Mouse (Mus musculus): Measurements from ENCODE around the gene Sgsh. TPM values are rescaled to one million over a fixed set of nuclear protein-coding genes. Genes with fewer than 3 reads are reported as not detected.

The Sgsh gene
- 14.5 and 22.4 TPM in 2 replicates for total RNA-seq (2014; fragmentation: Nextera tagmentation)
- total RNA-seq (2017), result 13.2 and 17.8 TPM in 2 replicates
- polyA plus RNA-seq (2012), result 26.5 and 26.6 TPM in 2 replicates

DNA sequence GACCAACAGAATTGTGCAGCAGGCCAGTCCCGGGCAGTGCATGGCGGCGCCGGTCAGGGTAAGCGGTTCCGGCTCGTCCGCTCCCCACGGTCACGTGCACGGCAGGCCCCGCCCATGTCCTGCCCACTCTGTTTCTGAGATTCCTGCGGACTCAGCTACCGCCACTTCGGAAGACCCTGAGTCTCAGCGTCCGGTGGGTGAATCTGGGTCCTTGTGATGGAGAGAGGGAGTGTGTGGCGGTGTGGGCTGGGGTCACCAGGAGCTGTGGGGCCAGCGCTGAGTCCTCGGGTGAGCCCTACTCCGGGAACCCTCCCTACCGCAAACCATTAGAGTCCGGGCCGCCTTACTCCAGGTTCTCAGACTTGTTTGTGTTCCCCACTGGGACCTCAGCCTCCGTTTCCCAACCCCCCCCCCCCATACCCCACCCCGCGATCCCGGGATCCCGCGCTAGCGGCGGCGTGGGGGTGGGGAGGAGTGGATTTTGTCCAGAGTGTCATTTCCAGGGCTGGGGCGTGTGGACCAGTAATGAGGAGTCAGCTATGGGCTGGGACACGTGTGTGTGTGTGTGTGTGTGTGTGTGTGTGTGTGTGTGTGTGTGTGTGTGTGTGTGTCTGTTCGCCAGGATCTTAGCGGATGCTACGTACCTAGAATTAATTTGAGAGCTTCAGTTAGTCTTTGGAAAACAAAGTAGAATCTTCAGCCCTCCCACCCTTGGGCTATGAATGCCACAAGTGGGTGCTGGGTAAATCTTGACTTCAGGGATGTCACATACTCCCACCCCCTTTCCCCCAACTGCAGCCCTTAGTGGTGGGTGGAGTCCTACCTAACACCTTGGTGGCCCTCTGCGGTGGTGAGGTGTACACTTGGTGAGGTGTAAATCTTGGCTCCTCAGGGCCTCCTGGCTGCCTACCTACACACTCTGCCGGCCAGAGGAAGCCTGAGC, at the start of gene Sgsh, which contains the start of gene Slc26a11:
TSS of gene Sgsh (minus strand) at position 94 of the 943 bp plus-strand sequence.
TSS of gene Slc26a11 (plus strand) at position 115 of the 943 bp plus-strand sequence.
- no peaks in the 10 kb centered on the region for H3K9me3 ChIP-seq (replicated peaks)
- H3K36me3 ChIP-seq (replicated peaks), result peaks cover 48% of the 10 kb centered on the region
- H3K4me3 ChIP-seq (ENCODE audit: low read depth, low read length), result peak within 1 kb of the TSS; percentile 96
- DNase-seq (ENCODE audit: low spot score), result peak; percentile 81
- peaks cover 49% of the 10 kb centered on the region for H3K4me1 ChIP-seq (ENCODE audit: insufficient read depth, low read depth, low read length)
- no peak for TF ChIP-seq CTCF (IDR thresholded peaks at IDR 0.05; ENCODE audit: low read depth, low read length)
- TF ChIP-seq TAL1 (conservative IDR thresholded peaks at IDR 0.05; ENCODE audit: low read depth, low read length), result no peak
- TF ChIP-seq POLR2AphosphoS5 (IDR thresholded peaks at IDR 0.05; ENCODE audit: insufficient replicate concordance, low read depth, low read length), result no peak
- TF ChIP-seq GATA1 (IDR thresholded peaks at IDR 0.05; ENCODE audit: borderline replicate concordance, low read length), result no peak
- TF ChIP-seq GATA2 (IDR thresholded peaks at IDR 0.05; ENCODE audit: borderline replicate concordance, low read depth, low read length), result no peak
- peaks cover 17% of the 10 kb centered on the region for H3K27me3 ChIP-seq (ENCODE audit: insufficient read depth, low read length)
- peak; percentile 59 for ATAC-seq (ENCODE audit: extremely low read depth, insufficient number of reproducible peaks, low FRiP score, poor library complexity, severe bottlenecking)

DNA sequence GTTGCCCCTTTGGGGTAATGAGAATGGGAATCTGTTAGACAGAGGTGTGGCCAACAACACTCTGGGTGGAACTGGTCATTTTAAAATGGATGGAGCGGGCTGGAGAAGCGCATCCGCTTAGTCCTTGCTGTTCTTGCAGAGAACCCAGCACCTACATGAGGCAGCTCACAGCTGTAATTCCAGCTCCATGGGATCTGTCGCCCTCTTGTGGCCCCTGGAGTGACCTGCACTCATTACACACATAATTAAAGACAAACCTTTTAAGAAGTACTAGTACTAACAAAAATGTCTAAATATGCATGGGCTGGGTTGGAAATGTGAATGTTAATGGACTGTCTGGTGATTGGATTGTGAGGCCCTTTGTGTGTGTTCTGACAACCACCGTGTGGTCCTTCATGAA, 49.3 kb upstream of the Sgsh start:
- TF ChIP-seq CTCF (IDR thresholded peaks at IDR 0.05; ENCODE audit: low read depth, low read length), result peak; percentile 72
- TF ChIP-seq GATA1 (IDR thresholded peaks at IDR 0.05; ENCODE audit: borderline replicate concordance, low read length), result no peak
- TF ChIP-seq TAL1 (conservative IDR thresholded peaks at IDR 0.05; ENCODE audit: low read depth, low read length), result no peak
- TF ChIP-seq POLR2AphosphoS5 (IDR thresholded peaks at IDR 0.05; ENCODE audit: insufficient replicate concordance, low read depth, low read length), result no peak
- TF ChIP-seq GATA2 (IDR thresholded peaks at IDR 0.05; ENCODE audit: borderline replicate concordance, low read depth, low read length), result no peak
- Histone ChIP-seq H3K4me1 (ENCODE audit: insufficient read depth, low read depth, low read length) (no peaks in the 10 kb centered on the region; the same call in 1 of the 2 replicates), H3K36me3 (replicated peaks) (peaks cover 77% of the 10 kb centered on the region), H3K27me3 (ENCODE audit: insufficient read depth, low read length) (no peaks in the 10 kb centered on the region), H3K9me3 (replicated peaks) (no peaks in the 10 kb centered on the region), H3K4me3 (ENCODE audit: low read depth, low read length) (no peak overlapping the region)
- ATAC-seq (ENCODE audit: extremely low read depth, insufficient number of reproducible peaks, low FRiP score, poor library complexity, severe bottlenecking) (0 out of 2 replicates have a peak, but pooled peaks have one; percentile 34), DNase-seq (ENCODE audit: low spot score) (no peak)

DNA sequence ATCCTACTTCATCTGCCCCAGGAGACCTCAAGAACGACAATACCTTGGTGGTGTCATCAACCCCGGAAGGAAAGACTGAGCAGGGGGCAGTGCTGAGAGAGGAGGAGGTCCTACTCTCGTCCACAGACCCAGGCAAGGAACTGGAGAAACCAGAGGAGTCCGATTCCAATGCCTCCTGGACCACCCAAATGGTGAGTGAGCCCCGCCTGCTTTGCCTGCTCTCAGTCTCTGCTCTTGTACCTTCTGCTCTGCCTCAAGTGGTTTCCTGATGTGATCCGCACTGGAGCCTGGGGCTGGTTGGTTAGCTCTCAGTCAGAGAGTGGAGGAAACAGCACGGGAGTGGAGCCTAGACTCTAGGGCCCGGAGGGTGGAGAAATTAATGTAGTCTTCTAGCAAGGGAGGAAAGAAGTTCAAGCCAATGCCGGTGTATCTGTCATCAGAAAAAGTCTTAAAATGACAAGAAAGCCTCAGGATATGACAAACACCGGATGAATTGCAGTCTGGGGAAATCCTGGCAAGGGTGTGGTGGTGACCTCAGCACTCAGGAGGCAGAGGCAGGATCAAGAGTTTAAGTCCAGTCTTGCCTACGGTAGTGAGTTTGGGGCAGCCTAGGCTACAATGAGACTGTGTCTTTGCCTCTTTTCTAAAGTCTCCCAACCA, 47.3 kb upstream of the Sgsh start:
- Histone ChIP-seq H3K4me3 (ENCODE audit: low read depth, low read length) (no peak overlapping the region), H3K36me3 (replicated peaks) (peaks cover 65% of the 10 kb centered on the region)
- ATAC-seq (ENCODE audit: extremely low read depth, insufficient number of reproducible peaks, low FRiP score, poor library complexity, severe bottlenecking), result no peak

DNA sequence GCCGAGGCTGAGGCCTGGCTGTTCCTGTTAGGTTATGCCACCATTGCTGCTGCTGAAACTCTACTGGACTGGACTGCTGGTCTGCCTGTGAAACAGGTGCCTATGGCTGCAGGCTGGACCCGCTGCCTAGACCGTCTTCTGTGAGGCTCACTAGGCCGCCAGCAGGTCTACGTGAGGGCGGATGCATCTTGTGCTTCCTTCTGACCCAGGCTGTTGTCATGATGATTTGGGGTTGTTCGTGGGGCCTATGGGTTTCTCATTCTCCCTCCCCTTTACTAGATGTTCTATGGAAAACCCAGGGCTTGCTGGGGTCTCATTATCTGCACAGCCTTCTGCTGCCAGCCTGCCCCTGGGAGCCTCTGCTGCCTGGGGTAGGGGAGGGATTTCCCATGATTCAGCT, 41.1 kb upstream of the Sgsh start:
- DNase-seq (ENCODE audit: low spot score) (no peak), ATAC-seq (ENCODE audit: extremely low read depth, insufficient number of reproducible peaks, low FRiP score, poor library complexity, severe bottlenecking) (no peak)
- Histone ChIP-seq H3K4me1 (ENCODE audit: insufficient read depth, low read depth, low read length) (peaks cover 41% of the 10 kb centered on the region), H3K4me3 (ENCODE audit: low read depth, low read length) (no peak overlapping the region), H3K27me3 (ENCODE audit: insufficient read depth, low read length) (no peaks in the 10 kb centered on the region), H3K9me3 (replicated peaks) (no peaks in the 10 kb centered on the region), H3K36me3 (replicated peaks) (peaks cover 35% of the 10 kb centered on the region)
- TF ChIP-seq GATA1 (IDR thresholded peaks at IDR 0.05; ENCODE audit: borderline replicate concordance, low read length), result no peak
- TF ChIP-seq GATA2 (IDR thresholded peaks at IDR 0.05; ENCODE audit: borderline replicate concordance, low read depth, low read length), result no peak
- TF ChIP-seq POLR2AphosphoS5 (IDR thresholded peaks at IDR 0.05; ENCODE audit: insufficient replicate concordance, low read depth, low read length), result no peak

More for the DNA sequence above, 47.3 kb upstream of the Sgsh start:
- H3K9me3 ChIP-seq (replicated peaks), result no peaks in the 10 kb centered on the region
- no peaks in the 10 kb centered on the region; the same call in 1 of the 2 replicates for H3K4me1 ChIP-seq (ENCODE audit: insufficient read depth, low read depth, low read length)
- no peaks in the 10 kb centered on the region for H3K27me3 ChIP-seq (ENCODE audit: insufficient read depth, low read length)
- DNase-seq (ENCODE audit: low spot score), result no peak
- TF ChIP-seq GATA2 (IDR thresholded peaks at IDR 0.05; ENCODE audit: borderline replicate concordance, low read depth, low read length) (no peak), POLR2AphosphoS5 (IDR thresholded peaks at IDR 0.05; ENCODE audit: insufficient replicate concordance, low read depth, low read length) (no peak), GATA1 (IDR thresholded peaks at IDR 0.05; ENCODE audit: borderline replicate concordance, low read length) (no peak), CTCF (IDR thresholded peaks at IDR 0.05; ENCODE audit: low read depth, low read length) (no peak), TAL1 (conservative IDR thresholded peaks at IDR 0.05; ENCODE audit: low read depth, low read length) (no peak)

DNA sequence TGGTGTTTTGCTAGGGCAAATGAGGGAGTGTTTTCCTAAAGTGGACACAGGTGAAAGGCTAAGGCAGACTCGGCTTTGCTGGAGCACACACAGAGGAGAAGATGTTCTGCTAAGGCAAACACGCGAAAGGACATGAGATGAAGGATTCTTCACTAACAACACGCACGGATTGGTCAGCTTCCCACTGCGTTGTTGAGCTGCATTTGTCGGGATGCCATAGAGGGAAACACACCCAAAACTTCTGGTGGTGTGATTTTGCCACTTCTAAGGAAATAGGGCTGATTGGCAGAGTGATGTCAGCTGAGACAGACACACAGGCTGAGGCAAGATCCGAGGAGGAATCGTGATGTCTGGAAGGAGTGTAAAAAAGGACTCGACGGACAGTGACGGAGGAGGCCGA, 40.6 kb upstream of the Sgsh start:
- ATAC-seq (ENCODE audit: extremely low read depth, insufficient number of reproducible peaks, low FRiP score, poor library complexity, severe bottlenecking), result no peak
- DNase-seq (ENCODE audit: low spot score), result no peak
- no peaks in the 10 kb centered on the region for H3K27me3 ChIP-seq (ENCODE audit: insufficient read depth, low read length)
- no peak overlapping the region for H3K4me3 ChIP-seq (ENCODE audit: low read depth, low read length)
- TF ChIP-seq CTCF (IDR thresholded peaks at IDR 0.05; ENCODE audit: low read depth, low read length) (no peak), POLR2AphosphoS5 (IDR thresholded peaks at IDR 0.05; ENCODE audit: insufficient replicate concordance, low read depth, low read length) (no peak), GATA1 (IDR thresholded peaks at IDR 0.05; ENCODE audit: borderline replicate concordance, low read length) (no peak), TAL1 (conservative IDR thresholded peaks at IDR 0.05; ENCODE audit: low read depth, low read length) (no peak), GATA2 (IDR thresholded peaks at IDR 0.05; ENCODE audit: borderline replicate concordance, low read depth, low read length) (no peak)
- H3K4me1 ChIP-seq (ENCODE audit: insufficient read depth, low read depth, low read length), result peaks cover 46% of the 10 kb centered on the region
- peaks cover 35% of the 10 kb centered on the region for H3K36me3 ChIP-seq (replicated peaks)
- H3K9me3 ChIP-seq (replicated peaks), result no peaks in the 10 kb centered on the region

DNA sequence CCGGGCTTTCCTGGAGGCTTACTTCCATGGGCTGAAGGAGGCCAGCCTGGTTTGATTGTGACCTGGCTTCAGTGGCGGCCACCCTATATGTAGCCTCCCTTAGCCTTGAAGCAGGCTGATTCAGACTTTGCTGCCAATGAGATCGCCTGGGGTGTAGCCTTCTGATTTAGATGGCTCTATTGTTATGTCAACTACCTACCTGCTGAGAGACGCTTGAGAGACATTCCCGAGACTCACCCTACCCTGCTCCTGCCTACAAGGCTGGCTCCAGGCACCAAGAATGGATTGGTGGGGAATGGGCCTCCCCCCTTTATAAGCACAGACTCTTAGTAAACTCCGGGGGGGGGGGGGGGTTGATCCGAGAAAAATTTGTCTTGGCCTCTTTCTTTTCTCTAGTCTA, 40.1 kb upstream of the Sgsh start:
- H3K4me3 ChIP-seq (ENCODE audit: low read depth, low read length), result no peak overlapping the region
- TF ChIP-seq TAL1 (conservative IDR thresholded peaks at IDR 0.05; ENCODE audit: low read depth, low read length) (no peak), GATA1 (IDR thresholded peaks at IDR 0.05; ENCODE audit: borderline replicate concordance, low read length) (no peak), GATA2 (IDR thresholded peaks at IDR 0.05; ENCODE audit: borderline replicate concordance, low read depth, low read length) (no peak), POLR2AphosphoS5 (IDR thresholded peaks at IDR 0.05; ENCODE audit: insufficient replicate concordance, low read depth, low read length) (no peak), CTCF (IDR thresholded peaks at IDR 0.05; ENCODE audit: low read depth, low read length) (no peak)
- H3K4me1 ChIP-seq (ENCODE audit: insufficient read depth, low read depth, low read length), result peaks cover 52% of the 10 kb centered on the region
- H3K36me3 ChIP-seq (replicated peaks), result peaks cover 33% of the 10 kb centered on the region
- DNase-seq (ENCODE audit: low spot score) (no peak), ATAC-seq (ENCODE audit: extremely low read depth, insufficient number of reproducible peaks, low FRiP score, poor library complexity, severe bottlenecking) (no peak)
- H3K9me3 ChIP-seq (replicated peaks), result no peaks in the 10 kb centered on the region
- H3K27me3 ChIP-seq (ENCODE audit: insufficient read depth, low read length), result peaks cover 5% of the 10 kb centered on the region; the same call in 1 of the 2 replicates

Measured in G1E (cell line).